Mouse (Mus musculus): ENCODE data around the gene Nit2.
"Not testable (repeated sequence)": the region's sequence is repeated elsewhere in the genome, so short reads cannot be mapped to it uniquely, and the experiment has no call there.

Nit2 gene

DNA sequence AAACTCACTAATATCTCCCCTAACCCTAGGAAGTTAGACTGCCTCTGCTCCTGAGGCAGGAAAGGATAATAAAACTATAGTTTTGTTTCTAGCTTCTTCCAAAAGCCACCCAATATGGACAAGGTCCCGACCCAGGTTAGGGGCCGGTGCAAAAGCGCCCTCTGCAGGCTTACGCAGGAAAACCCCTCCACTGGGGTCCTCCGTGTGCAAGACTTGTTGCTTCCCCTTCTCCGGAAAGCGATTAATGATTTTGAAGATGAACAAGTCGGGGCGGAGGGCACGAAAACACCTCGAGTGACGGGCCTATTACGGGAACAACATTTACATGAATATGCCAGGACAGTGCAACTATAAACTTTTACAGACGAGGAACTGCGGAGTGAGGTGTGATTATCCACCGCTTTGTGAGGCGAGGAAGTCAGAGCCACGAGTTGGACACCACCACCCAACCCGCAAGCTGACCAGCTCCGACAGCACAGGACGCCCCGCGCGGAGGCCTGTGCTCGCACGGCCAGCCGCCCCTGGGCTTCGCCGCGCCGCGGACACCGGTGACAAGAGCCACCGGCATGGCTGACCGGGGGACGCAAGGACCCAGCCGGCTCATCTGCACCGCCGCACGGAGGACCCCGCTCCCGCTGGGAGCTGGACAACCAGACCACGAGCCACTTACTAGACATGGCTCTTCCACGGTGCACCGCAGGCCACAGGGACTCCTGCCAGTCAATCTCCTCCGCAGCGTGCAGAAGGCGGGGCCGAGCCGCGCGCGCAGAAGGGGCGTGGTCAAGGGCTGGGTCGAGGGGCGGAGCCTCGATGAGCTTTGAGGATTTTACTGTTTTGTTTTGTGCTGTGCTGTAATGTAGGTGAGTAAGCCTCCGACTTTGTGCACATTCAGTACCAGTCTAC, at the start of gene Nit2:
Gene Nit2, minus strand, starts transcription at position 731 of the 903 bp plus-strand sequence.
- peak; percentile 60 for DNase-seq (ENCODE audit: low read depth, low spot score)

DNA sequence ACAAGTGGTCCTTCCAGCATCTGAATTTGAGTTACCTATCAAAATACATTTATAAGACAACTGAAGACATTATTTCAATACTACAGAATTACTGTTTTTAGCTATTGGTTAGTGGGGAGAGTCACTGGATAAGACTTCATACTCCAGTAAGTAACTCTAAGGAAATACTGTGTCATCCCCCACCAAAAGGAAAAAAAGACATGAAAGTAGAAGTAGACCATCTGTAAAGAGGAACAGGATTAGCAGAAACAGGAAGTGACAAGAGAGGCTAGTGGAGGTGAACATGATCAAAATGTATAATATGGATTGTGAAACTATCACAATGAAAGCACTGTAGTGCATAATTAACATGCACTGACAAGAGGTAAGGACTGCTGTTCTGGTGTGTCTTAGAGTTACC, 48.8 kb upstream of the Nit2 start:
- DNase-seq (ENCODE audit: low read depth, low spot score): no peak

DNA sequence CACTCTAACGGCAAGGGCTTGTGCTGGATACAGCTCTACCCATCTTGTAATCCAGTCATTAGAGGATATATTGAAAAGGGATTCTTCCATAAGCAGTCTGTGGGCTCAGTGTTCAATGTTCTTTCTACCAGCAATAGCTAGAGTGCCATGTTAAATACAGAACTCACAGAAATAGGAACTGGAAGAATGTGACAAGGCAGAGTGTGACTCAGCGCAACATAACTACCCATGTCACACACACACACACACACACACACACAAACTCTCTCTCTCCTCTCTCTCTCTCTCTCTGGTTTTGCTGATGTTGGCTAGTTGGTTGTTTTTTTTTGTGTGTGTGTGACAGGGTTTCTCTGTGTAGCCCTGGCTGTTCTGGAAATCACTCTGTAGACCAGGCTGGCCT, 43.9 kb upstream of the Nit2 start:
- DNase-seq (ENCODE audit: low read depth, low spot score): no peak

DNA sequence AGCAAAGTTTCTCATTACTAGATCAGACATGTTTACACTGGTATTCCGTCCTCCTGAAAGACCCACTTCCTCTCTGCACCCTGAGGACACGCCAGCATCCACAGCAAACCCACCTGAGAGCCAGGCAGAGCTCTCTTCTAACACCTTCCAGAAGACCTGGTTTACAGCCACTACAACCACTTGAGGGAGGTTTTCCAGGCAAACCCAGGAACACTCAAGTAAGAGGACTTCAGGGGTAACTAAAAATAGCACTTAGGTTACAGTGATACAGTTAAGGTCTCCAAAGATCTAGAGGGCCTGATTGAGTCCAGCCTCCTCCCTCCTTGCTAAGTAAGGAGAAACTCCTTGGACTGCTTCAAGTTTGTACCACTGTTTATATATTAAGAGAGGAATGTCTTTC, 41.2 kb upstream of the Nit2 start:
- no peak for DNase-seq (ENCODE audit: low read depth, low spot score)

DNA sequence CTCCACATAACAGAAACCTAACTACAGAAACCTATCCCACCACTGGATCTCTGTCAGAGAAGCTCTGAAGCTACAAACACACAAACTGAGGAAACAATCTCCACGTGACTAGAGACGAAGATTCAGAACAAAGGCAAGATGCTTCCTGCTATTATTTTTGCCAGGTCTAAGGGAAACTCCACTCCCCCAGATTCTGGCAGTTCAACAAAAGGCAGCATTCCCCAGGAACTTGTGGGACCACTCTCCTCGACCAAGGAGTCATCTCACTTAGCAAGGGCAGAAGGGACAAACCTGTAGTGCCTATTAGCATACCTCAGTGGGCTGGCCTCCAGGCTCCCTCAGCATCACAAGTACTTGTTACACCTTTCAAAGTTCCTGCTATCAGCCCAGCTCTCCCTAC, 30.1 kb upstream of the Nit2 start:
- DNase-seq (ENCODE audit: low read depth, low spot score): no peak

DNA sequence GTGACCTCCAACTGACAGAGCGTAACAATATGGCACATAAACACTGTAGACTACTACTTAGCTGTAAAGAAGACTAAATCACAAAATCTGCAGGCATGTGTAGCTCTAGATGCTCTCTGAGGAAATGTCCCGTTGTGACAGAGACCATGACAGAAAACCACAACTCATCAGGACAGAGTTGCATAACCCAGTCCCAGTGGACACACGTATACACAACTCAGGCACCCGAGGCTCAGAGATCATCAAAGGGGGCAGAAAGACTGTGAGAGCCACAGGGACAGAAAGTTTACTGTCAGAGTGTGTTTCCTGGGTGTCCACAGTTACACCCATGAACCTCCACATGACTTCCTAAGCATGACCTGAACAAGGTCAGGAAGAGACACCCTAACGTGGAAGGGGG, 29.4 kb upstream of the Nit2 start:
- no peak for DNase-seq (ENCODE audit: low read depth, low spot score)

DNA sequence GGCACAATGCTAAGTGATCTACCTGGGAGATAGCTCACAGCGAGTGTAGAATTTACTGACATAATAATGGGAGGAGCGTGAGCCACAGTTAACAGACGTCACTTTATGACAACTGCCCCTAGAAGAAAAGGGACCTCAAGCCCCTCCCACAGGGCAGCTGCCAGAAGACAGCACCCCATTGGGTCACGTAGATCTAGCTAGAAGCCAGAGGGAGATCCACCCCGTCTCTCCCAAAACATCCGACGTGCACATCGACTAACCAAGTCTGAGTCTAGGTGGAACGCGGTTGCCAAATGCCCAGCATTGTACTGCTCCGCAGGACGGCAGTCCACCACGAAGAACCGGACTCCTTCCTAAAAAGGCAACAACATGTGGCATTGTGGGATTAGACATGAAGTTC, 24.1 kb upstream of the Nit2 start:
- DNase-seq (ENCODE audit: low read depth, low spot score): no peak

DNA sequence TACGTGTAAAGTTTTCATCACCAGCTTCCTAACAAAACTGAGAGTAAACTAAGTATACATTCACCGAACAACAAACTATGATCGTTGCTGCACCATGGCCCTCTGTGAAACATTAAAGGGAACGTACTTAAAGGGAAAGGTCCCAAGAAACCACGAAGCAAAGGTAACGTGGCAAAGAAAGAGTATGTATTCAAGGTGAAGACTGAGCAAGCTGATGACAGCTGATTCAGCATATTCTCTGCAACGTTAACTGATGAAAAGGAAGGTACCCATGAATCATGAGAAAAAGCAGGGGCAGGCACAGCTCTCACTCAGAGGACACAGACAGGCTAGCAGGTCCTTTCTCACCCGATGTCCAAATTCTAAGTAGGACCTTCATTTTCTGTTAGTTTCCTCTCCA, 23.2 kb upstream of the Nit2 start:
- no peak for DNase-seq (ENCODE audit: low read depth, low spot score)

DNA sequence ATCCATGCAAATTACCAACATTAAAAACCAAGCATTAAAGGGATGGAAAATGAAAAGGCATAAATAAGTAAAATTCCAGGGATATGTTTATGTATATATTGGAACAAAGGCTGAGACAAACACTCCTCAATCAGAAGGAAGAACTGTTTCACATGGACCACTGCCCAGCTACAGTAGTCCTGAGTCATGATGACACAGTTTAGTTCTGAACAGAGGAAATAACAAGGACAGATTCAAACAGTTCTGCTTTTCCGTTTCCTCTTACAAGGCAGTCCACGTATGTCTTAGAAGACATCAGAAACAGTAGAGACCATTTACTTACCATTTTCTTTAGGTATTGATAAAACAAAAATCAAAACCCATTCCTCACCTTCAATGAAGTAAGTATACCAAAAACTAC, 22.4 kb upstream of the Nit2 start:
- no peak for DNase-seq (ENCODE audit: low read depth, low spot score)

DNA sequence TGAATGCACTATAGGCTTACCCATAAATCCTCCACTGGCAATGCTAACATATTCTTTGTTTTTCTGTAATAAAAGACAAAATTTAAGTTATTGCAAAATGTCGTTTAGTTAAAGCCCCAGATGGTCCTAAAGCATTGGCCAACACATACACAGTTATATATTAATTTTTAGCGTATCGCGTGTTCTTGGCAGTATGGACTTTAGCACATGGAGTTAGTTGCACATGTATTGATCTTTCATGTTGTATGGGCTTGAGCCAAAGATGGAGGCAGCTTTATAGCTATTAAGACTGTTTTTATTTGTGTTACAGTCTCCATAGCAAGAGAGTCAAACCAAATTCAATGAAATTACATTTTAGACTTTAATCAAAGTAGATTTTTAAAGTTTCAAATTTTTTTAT, 19.5 kb upstream of the Nit2 start:
- DNase-seq (ENCODE audit: low read depth, low spot score): no peak

DNA sequence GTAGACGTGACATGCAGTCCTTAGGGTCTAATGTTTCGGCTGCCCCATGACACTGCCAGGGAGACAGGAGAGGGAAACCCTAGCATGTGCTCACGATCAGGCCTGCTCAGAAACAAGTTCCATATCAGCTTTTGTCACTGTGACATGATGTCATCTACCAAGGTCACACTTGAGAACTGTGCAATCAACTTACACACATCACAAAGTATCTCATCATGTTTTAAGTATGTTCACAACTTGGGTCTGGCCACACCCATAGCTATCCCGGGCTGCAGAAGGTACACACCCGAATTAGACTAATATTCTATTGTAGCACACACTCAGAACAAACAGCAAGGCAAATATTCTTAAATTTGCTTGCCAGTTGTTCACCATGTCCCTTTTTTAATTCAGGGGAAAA, 14.9 kb upstream of the Nit2 start:
- DNase-seq (ENCODE audit: low read depth, low spot score): no peak

DNA sequence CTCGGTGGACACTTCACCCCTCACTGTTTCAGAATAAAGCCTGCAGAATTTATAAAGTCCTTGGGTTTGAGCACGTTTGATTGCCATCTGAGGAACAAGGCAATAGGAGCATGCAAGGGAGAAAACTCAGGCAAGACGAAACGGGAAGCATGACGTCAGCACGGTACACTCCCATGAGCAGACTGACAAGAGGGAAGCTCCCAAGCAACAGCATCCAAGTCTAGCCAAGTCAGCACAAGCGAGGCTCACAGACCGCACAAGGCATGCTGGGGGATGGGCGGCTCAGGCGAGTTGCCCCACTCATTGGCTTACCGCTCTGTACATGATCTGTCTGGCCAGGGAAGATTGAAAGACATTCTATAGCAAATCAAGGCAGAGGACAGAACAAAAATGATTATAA, 14.0 kb upstream of the Nit2 start:
- DNase-seq (ENCODE audit: low read depth, low spot score): no peak

DNA sequence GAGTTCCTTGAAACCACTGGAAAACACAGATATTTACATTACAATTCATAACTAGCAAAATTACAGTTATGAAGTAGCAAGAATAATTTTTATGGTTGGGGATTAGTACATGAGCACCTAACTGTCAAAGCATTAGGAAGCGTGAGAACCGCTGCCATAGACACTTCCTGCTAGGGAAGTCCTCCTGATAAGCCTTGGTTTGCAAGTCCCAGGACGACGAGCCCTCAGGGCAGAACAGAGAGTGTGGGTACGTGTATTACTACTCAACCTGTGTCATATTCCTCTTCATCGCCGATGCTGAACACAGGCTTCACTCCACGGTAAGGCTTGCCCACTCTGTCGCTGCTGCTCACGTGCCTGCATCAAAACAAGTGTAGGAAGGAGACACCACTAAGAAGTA, 10.5 kb upstream of the Nit2 start:
- no peak for DNase-seq (ENCODE audit: low read depth, low spot score)

DNA sequence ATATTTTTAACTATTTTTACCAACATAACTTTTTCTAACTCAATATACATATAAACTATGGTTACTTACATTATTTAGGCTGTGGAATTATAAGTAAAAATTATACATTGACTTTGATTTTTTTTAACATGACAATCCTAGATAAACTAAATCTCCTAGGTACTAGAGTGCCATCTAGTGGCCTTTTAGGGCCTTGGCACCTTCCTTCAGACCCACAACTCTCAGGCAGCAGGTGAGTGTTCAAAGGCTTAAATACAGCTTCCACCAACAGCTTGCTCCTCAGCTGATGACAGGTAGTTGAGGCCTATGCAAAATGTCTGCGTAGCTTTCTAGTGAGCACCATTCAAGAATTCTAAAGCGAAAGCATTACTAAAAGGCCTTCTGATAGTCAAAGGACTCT, 10.1 kb upstream of the Nit2 start:
- DNase-seq (ENCODE audit: low read depth, low spot score): no peak

DNA sequence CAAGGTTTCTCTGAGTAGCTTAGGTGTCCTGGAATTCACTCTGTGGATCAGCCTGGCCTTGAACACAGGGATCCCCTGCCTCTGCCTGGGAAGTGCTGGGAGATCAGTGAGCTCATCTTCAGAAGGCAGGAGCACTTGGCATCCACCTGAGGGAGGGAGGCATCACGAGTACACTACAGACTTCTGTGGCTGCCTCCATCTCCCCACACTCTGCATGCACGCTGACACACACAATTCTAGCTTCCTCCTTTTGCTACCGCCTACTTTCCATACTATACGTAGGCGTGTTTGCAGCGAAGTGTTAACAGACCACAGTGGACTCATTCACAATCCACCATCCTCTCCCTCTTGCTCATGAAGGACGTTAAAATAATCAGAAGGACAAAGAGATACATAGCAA, 9.1 kb upstream of the Nit2 start:
- DNase-seq (ENCODE audit: low read depth, low spot score): no peak

DNA sequence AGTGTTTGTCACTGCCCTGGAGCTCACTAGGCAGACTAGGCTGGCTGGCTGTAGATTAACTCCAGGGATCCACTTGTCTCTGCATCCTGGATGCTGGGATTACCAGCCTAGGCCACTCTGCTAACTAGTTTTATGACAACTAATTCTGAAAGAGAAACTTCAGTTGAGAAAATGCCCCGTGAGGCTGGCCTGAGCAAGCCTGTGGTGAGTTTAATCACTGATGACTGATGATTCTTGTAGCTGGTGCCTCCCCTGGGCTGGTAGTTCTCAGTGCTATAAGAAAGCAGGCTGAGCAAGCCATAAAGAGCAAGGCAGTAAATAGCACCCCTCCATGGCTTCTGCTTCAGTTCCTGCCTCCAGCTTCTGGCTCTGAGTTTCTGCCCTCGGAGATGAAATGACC, 8.6 kb upstream of the Nit2 start:
- DNase-seq (ENCODE audit: low read depth, low spot score): no peak

DNA sequence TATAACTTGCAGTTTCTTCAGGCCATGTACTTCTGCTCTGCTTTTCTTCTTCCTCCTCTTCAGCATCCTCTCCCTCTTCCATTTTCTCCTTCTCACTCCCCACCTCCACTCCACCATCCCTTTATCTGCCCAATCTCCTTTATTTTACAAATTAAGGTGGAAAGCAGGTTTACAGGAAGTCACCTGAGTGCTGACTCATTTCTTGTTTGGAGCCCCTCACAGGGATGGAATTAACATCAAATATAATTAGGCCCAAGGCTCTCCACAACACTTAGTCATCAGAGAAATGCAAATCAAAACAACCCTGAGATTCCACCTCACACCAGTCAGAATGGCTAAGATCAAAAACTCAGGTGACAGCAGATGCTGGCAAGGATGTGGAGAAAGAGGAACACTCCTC, 7.3 kb upstream of the Nit2 start:
- not testable (repeated sequence) for DNase-seq (ENCODE audit: low read depth, low spot score)

DNA sequence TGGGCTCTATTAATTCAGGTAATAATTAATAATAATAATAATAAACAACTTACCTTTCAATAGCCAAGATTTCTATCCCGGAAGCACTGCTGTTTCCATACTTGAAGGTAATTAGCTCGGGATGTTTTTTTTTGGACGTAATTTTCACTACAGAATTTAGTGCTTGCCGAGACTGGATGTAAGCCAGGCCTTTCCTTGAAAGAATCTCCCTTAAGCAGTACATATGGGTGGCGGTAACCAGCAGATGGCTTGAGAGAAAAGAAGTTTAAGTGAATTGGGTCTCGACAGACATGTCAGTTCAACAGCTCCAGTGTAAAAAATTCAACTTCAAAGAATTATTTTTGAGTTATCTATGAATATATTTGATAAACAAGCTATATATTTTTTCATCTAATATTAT, 4.4 kb upstream of the Nit2 start:
- DNase-seq (ENCODE audit: low read depth, low spot score): no peak

DNA sequence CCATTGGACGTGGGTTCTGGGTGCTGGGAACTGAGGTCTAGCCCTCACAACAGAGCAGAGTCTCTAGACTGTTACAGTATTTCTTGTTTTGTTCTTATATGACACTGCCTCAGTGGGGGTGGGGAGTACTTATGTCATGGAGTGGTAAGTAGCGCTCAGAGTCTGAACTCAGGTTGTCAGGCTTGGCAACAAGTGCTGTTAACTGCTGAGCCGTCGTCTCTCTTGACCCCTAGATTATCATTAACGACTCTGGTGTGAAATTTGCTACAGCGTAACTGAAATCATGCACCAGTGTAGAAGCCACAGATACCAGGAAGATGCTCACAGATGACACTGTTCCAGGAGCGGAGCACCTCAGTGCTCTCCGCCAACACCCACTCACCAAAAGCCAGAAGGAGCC, 4.0 kb upstream of the Nit2 start:
- DNase-seq (ENCODE audit: low read depth, low spot score): no peak

DNA sequence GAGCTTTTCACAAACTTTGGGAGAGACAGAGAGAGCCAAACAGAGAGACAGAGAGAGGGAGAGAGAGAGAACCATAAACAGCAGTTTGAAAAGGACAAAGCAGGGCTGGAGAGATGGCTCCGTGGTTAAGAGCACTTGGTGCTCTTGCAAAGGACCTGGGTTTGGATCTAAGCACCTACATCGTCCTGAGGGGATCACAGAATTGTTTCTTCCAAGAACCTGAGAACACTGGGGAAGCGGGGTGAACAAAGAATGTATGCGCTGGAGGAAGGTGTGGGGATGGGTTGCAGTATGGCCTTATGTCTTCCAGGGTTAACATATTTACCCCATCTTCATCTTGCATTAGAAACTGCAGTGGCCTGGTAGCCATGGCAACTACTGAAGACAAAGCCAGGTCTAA, 1.1 kb upstream of the Nit2 start:
- DNase-seq (ENCODE audit: low read depth, low spot score): no peak

DNA sequence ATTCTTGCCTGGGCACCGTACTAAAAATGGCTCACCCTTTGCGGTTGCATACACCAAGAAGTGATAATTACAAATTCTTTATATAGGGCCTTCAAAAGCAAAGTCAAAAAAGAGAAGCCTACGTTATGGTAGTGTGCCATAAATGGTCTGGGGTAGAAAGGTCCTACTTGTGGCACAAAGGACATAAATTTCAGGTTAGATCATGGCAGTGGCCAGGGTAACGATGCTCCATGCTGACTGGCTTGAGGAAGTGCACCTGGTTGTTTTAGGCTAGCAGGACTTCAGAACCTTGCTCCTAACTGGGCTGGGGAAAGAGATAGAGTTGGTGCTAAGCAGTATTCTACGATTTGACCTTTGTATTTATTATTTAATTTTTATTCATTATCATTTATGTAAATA, 372 bp upstream of the Nit2 start:
- no peak for DNase-seq (ENCODE audit: low read depth, low spot score)

DNA sequence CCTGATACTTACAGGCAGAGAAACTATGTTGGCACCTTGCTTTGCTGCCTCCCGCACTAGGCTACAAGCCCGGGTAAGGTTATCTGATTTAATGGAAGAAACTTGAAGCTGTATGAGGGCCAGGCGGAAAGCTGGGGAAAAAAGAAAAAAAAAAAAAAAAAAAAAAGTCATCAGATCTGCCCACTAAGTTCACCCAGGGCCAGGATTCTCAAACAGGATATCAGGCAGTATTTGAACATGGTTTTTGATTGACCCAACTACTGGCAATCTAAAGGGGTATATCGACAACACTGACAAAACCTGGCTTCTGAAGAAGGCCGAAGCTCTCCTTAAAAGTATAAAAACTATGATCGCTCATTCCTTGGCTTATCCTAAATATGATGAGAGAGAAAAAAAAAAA, 1.1 kb downstream of the Nit2 start:
- DNase-seq (ENCODE audit: low read depth, low spot score): no peak

DNA sequence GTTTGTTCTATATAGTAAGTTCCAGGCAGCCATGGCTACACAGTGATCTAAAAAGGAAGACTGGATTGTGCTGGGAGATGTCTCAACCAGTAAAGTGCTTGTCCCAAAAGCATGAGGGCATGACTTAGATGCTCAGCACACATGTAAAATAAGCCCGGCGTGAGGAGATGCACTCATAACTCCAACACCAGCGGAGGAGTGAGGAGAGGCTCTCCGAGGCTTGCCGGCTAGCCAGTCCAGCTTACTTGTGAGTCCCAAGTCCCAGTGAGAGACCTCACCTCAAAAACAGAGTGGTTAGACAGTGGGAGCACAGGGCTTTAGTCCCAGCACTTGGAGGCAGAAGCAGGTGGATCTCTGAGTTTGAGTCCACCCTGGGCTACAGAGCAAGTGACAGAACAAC, 2.0 kb downstream of the Nit2 start:
- DNase-seq (ENCODE audit: low read depth, low spot score): no peak

DNA sequence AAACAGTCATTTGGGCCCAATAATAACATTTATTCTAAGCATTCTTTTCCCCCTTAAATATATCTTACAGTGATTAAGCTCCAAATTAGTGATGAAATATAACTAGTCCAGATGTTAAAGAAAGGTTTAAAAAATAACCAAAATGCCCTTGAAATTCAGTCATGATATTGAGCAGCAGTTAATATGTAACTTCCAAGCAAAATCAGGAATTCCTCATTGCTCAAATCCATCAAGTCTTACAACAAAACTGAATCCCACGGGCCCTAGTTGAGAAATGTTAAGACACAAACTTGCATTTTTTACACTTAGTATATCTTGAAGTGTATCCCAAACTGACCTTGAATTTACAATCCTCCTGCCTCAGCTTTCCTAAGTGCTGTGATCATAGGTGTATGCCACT, 3.4 kb downstream of the Nit2 start:
- no peak for DNase-seq (ENCODE audit: low read depth, low spot score)

All from WW6 (cell line).